Mouse (Mus musculus): ENCODE results near the gene Krtap4-7. TPM values are rescaled to one million over a fixed set of nuclear protein-coding genes. Genes with fewer than 3 reads are reported as not detected.

Krtap4-7 gene
- not detected in 2 replicates for polyA plus RNA-seq (2012; rRNA removed)

DNA sequence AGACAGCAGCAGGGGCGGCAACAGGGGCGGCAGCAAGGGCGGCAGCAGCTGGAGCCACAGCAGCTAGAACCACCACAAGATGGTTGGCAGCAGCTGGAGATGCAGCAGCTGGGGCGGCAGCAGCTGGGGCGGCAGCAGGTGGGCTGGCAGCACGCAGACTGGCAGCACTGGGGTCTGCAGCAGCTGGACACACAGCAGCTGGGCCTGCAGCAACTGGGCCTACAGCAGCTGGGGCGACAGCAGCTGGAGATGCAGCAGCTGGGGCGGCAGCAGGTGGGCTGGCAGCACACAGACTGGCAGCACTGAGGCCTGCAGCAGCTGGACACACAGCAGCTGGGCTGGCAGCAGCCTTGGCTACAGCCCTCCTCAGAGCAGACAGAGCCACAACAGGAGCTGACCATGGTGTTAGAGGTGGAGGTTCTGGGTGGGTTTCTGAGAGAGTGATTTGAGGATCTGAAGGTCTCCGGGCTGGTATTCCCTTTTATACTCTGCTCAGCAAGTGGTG, at the start of gene Krtap4-7:
Gene Krtap4-7 (minus strand): TSS at position 455 of the 505 bp plus-strand sequence.

DNA sequence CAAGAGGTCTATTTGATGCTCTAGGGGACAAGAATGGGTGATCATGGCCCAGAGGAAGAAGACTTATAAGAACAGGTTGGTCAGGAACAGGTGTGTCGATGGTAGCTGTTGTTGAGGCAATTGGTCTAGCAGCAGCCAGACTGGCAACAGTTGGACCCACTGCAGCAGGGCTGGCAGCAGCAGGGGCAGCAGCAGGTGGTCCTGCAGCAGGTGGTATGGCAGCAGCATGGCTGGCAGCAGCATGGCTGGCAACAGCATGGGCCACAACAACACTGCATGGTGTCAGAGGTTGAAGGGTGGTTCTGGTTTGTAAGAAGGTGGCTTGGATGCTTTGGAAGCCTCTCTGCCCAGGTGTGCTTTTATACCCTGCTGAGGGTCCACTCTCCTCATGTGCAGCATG, 46.6 kb upstream of the Krtap4-7 start, which contains the start of gene Gm14190:
Gene Gm14190 (minus strand): TSS at position 278 of the 400 bp plus-strand sequence.

GRCm38 (mm10) chr11:99665860-99666259, 22.0 kb upstream of the Krtap4-7 start, which contains the start of gene Krtap4-6:
TSS of gene Krtap4-6 (minus strand) at chr11:99665960.

GRCm38 (mm10) chr11:99658467-99659010, 14.7 kb upstream of the Krtap4-7 start, which contains the start of gene Gm11563:
TSS of gene Gm11563 (minus strand) at chr11:99658960.

GRCm38 (mm10) chr11:99650136-99650535, 6.2 kb upstream of the Krtap4-7 start, which contains the start of gene Gm11555:
TSS of gene Gm11555 (minus strand) at chr11:99650236.

GRCm38 (mm10) chr11:99634653-99635134, 9.2 kb downstream of the Krtap4-7 start, which contains the start of gene Krtap4-2:
TSS of gene Krtap4-2 (minus strand) at chr11:99635084.

DNA sequence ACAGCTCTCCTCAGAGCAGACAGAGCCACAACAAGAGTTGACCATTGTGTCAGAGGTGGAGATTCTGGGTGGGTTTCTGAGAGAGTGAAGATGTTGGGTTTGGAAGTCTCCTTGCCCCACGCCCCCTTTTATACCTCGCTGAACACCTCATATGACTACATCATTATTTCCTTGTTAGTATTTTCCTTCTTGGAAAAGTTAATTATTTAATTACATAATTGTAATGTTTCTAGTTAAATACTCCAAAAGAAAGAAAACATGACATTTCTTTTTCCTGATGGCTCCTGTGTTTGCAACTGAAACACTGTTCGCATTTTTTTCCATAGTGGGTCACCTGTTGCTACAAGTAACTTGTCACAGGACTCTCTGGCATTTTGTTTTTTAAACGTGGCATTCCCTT, 15.8 kb downstream of the Krtap4-7 start, which contains the start of gene Krtap4-1:
Gene Krtap4-1 (minus strand): TSS at position 101 of the 400 bp plus-strand sequence.

GRCm38 (mm10) chr11:99620335-99620734, 23.6 kb downstream of the Krtap4-7 start, which contains the start of gene Gm11562:
TSS of gene Gm11562 (minus strand) at chr11:99620435.

DNA sequence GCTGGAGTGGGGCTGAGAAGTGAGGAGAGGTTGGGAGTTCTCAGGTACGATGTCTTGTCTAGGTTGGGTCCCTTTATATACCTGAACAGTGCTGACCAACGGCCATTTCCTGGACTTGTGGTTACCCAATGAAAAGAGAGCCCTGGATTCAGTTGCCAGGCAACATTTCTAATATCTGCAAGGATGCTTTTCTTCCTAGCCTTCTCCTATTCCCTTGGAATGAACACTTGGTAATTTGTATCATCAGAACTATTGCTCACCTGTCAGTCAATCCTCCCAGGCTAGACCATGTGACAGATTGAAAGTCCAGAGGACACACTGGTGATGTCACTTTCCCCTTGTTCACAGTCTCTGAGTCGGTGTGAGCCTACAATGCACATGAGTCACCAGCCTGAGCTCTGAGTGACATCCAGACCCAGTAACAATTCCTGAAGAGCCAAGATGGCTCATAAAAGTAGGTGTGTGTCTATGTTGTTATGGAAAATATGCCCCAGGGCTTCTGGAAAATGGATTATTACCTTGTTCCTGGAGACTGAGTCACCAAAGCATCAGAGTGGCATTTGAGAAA, 29.0 kb downstream of the Krtap4-7 start, which contains the start of gene Krtap2-4:
Gene Krtap2-4 (minus strand): TSS at position 51 of the 568 bp plus-strand sequence.

GRCm38 (mm10) chr11:99610089-99610488, 33.8 kb downstream of the Krtap4-7 start, which contains the start of gene Gm11937:
TSS of gene Gm11937 (minus strand) at chr11:99610189.

GRCm38 (mm10) chr11:99603208-99603607, 40.7 kb downstream of the Krtap4-7 start, which contains the start of gene Gm11938:
TSS of gene Gm11938 (minus strand) at chr11:99603308.

DNA sequence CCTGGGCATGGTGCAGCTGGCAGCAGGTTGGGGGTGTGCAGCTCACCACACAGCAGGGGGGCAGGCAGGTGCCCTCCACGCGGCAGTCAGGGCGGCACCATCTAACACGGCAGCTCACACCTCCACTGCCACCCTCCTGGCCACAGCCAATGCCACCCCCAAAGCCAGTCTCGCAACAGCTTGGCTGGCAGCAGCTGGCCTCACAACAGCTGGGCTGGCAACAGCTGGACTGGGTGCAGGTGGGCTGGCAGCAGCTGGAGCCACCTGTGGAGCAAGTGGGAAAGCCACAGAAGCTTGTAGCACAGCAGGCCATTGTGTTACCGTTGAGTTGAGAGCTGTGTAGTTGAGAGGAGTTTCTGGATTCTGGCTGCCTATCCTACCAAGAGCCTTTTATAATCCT, 46.1 kb downstream of the Krtap4-7 start, which contains the start of gene Krtap9-3:
Gene Krtap9-3 (minus strand): TSS at position 364 of the 400 bp plus-strand sequence.

Other genes with a start within 250 kb of the Krtap4-7 start
- gene Krt12, start 221.8 kb downstream of the Krtap4-7 start, polyA plus RNA-seq (2012; rRNA removed), result 0.87 and 2.0 TPM in 2 replicates
- 0.58 and 0.64 TPM in 2 replicates for gene Krt20, start 205.9 kb downstream of the Krtap4-7 start, polyA plus RNA-seq (2012; rRNA removed)
- gene Krt23, start 151.0 kb downstream of the Krtap4-7 start, polyA plus RNA-seq (2012; rRNA removed), result 0.72 and 0.79 TPM in 2 replicates
- not detected in 2 replicates for gene Krt39, start 122.8 kb downstream of the Krtap4-7 start, polyA plus RNA-seq (2012; rRNA removed)
- not detected in 2 replicates for gene Krt40, start 100.9 kb downstream of the Krtap4-7 start, polyA plus RNA-seq (2012; rRNA removed)
- gene Krtap3-3, start 93.2 kb downstream of the Krtap4-7 start, polyA plus RNA-seq (2012; rRNA removed), result not detected in 2 replicates
- not detected in 2 replicates for gene Krtap3-2, start 87.2 kb downstream of the Krtap4-7 start, polyA plus RNA-seq (2012; rRNA removed)
- not detected in 2 replicates for gene Gm11939, start 84.6 kb downstream of the Krtap4-7 start, polyA plus RNA-seq (2012; rRNA removed)
- gene Krtap3-1, start 77.5 kb downstream of the Krtap4-7 start, polyA plus RNA-seq (2012; rRNA removed), result not detected in 2 replicates
- gene Krtap1-5, start 63.1 kb downstream of the Krtap4-7 start, polyA plus RNA-seq (2012; rRNA removed), result not detected in 2 replicates
- not detected in 2 replicates for gene Krtap1-4, start 60.4 kb downstream of the Krtap4-7 start, polyA plus RNA-seq (2012; rRNA removed)
- gene Krtap1-3, start 52.8 kb downstream of the Krtap4-7 start, polyA plus RNA-seq (2012; rRNA removed), result not detected in 2 replicates
- not detected in 2 replicates for gene Krtap9-3, start 46.0 kb downstream of the Krtap4-7 start, polyA plus RNA-seq (2012; rRNA removed)
- not detected in 2 replicates for gene Gm11938, start 40.8 kb downstream of the Krtap4-7 start, polyA plus RNA-seq (2012; rRNA removed)
- not detected in 2 replicates for gene Gm11937, start 33.9 kb downstream of the Krtap4-7 start, polyA plus RNA-seq (2012; rRNA removed)
- not detected in 2 replicates for gene Krtap2-4, start 29.2 kb downstream of the Krtap4-7 start, polyA plus RNA-seq (2012; rRNA removed)
- gene Gm11562, start 23.7 kb downstream of the Krtap4-7 start, polyA plus RNA-seq (2012; rRNA removed), result 0.18 and 0.21 TPM in 2 replicates
- not detected in 2 replicates for gene Krtap4-1, start 15.9 kb downstream of the Krtap4-7 start, polyA plus RNA-seq (2012; rRNA removed)
- gene Krtap4-2, start 9.0 kb downstream of the Krtap4-7 start, polyA plus RNA-seq (2012; rRNA removed), result not detected in 2 replicates
- not detected in 2 replicates for gene Gm11555, start 6.1 kb upstream of the Krtap4-7 start, polyA plus RNA-seq (2012; rRNA removed)
- gene Gm11563, start 14.9 kb upstream of the Krtap4-7 start, polyA plus RNA-seq (2012; rRNA removed), result not detected in 2 replicates
- gene Krtap4-6, start 21.9 kb upstream of the Krtap4-7 start, polyA plus RNA-seq (2012; rRNA removed), result 0.18 and 0.26 TPM in 2 replicates
- not detected in 2 replicates for gene Gm14190, start 46.7 kb upstream of the Krtap4-7 start, polyA plus RNA-seq (2012; rRNA removed)
- gene Gm14180, start 90.2 kb upstream of the Krtap4-7 start, polyA plus RNA-seq (2012; rRNA removed), result not detected in 2 replicates
- not detected in 2 replicates for gene Gm11595, start 128.8 kb upstream of the Krtap4-7 start, polyA plus RNA-seq (2012; rRNA removed)
- gene Krtap4-8, start 136.6 kb upstream of the Krtap4-7 start, polyA plus RNA-seq (2012; rRNA removed), result not detected in 2 replicates
- gene Krtap4-9, start 141.1 kb upstream of the Krtap4-7 start, polyA plus RNA-seq (2012; rRNA removed), result not detected in 2 replicates
- not detected in 2 replicates for gene Gm11596, start 149.4 kb upstream of the Krtap4-7 start, polyA plus RNA-seq (2012; rRNA removed)
- gene Gm11569, start 154.8 kb upstream of the Krtap4-7 start, polyA plus RNA-seq (2012; rRNA removed), result not detected in 2 replicates
- not detected in 2 replicates for gene Gm11554, start 160.4 kb upstream of the Krtap4-7 start, polyA plus RNA-seq (2012; rRNA removed)
- not detected in 2 replicates for gene Krtap4-13, start 165.8 kb upstream of the Krtap4-7 start, polyA plus RNA-seq (2012; rRNA removed)
- gene Gm11564, start 171.6 kb upstream of the Krtap4-7 start, polyA plus RNA-seq (2012; rRNA removed), result not detected in 2 replicates
- gene 2300003K06Rik, start 194.0 kb upstream of the Krtap4-7 start, polyA plus RNA-seq (2012; rRNA removed), result not detected in 2 replicates
- gene Krtap4-16, start 207.5 kb upstream of the Krtap4-7 start, polyA plus RNA-seq (2012; rRNA removed), result not detected in 2 replicates
- not detected in 2 replicates for gene Gm11568, start 213.8 kb upstream of the Krtap4-7 start, polyA plus RNA-seq (2012; rRNA removed)
- not detected in 2 replicates for gene Gm11559, start 220.4 kb upstream of the Krtap4-7 start, polyA plus RNA-seq (2012; rRNA removed)
- gene Krtap9-1, start 229.3 kb upstream of the Krtap4-7 start, polyA plus RNA-seq (2012; rRNA removed), result not detected in 2 replicates
- gene Gm11567, start 235.1 kb upstream of the Krtap4-7 start, polyA plus RNA-seq (2012; rRNA removed), result not detected in 2 replicates

Data from ovary, adult 2 months (tissue).